Mouse (Mus musculus) myocyte (in vitro differentiated cells): ENCODE data around the gene Tppp.

Source experiments
- CEBPB ChIP-seq: IDR thresholded peaks from 2 replicates; pipeline ENCODE4 v1.6.1; 2011; ENCODE audit warnings: mild to moderate bottlenecking, moderate library complexity; ENCODE audit not compliant: poor library complexity, insufficient read depth, severe bottlenecking
- E2F4 ChIP-seq: IDR thresholded peaks from one replicate; pipeline ENCODE4 v1.6.1; 2011; ENCODE audit warnings: mild to moderate bottlenecking, control low read depth, moderate library complexity; ENCODE audit not compliant: insufficient read depth
- MAX ChIP-seq: IDR thresholded peaks from one replicate; pipeline ENCODE4 v1.6.1; 2011; ENCODE audit warnings: low read depth, mild to moderate bottlenecking, control low read depth
- MYOD1 ChIP-seq, 3 experiments: IDR thresholded peaks; one replicate each; pipeline ENCODE4 v1.6.1; 2011; ENCODE audit warnings: control low read depth in 2 of 3, low read depth in 2 of 3, mild to moderate bottlenecking in 2 of 3, moderate library complexity in 1 of 3; ENCODE audit not compliant: insufficient read length in 2 of 3, control insufficient read depth in 1 of 3
- MYOG ChIP-seq, 3 experiments: IDR thresholded peaks; one replicate each; pipeline ENCODE4 v1.6.1; 2011; ENCODE audit warnings: control low read depth in 2 of 3, low read depth in 2 of 3, mild to moderate bottlenecking in 2 of 3; ENCODE audit not compliant: insufficient read length in 2 of 3, control insufficient read depth in 1 of 3, insufficient read depth in 1 of 3
- POLR2A ChIP-seq: IDR thresholded peaks from one replicate; pipeline ENCODE4 v1.6.1; 2011; ENCODE audit warnings: low read depth, mild to moderate bottlenecking, control low read depth, moderate library complexity; ENCODE audit not compliant: insufficient read length
- POLR2AphosphoS2 ChIP-seq: IDR thresholded peaks from one replicate; pipeline ENCODE4 v1.6.1; 2011; ENCODE audit warnings: low read depth, control low read depth; ENCODE audit not compliant: insufficient read length
- REST ChIP-seq: IDR thresholded peaks from one replicate; pipeline ENCODE4 v1.6.1; 2011; ENCODE audit warnings: mild to moderate bottlenecking, control low read depth, moderate library complexity; ENCODE audit not compliant: insufficient read depth, insufficient read length
- SRF ChIP-seq: IDR thresholded peaks from one replicate; pipeline ENCODE4 v1.6.1; 2011; ENCODE audit warnings: low read depth; ENCODE audit not compliant: control insufficient read depth, insufficient read length
- TCF12 ChIP-seq: IDR thresholded peaks from one replicate; pipeline ENCODE4 v1.6.1; 2011; ENCODE audit warnings: mild to moderate bottlenecking, control low read depth; ENCODE audit not compliant: poor library complexity, insufficient read depth, severe bottlenecking
- TCF3 ChIP-seq: IDR thresholded peaks from one replicate; pipeline ENCODE4 v1.6.1; 2011; ENCODE audit warnings: low read depth, control low read depth; ENCODE audit not compliant: insufficient read length
- USF1 ChIP-seq: IDR thresholded peaks from one replicate; pipeline ENCODE4 v1.6.1; 2011; ENCODE audit warnings: low read depth, mild to moderate bottlenecking, control low read depth, moderate library complexity

DNA sequence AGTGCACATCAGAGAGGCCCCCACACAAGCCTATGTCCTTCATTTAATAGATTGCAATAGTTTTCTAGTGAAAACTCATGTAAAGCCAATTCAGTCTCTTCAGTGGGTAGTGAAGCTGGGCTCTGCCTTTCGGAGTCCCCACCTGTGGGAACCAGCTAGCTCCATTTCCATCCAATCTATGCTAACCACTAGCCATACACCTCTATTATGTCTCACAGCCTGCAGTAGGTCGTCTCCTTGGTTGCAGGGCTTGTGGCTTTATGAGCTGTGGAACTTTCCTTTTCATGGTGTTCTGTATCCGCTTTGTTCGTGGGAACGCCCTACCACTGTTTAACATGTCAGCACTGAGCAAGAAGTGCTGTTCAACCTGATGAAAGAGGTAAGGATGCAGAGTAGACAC lies 45.7 kb upstream of the Tppp start, which contains the start of gene Zdhhc11:
- TF ChIP-seq CEBPB: no peak
- TF ChIP-seq POLR2A: no peak
- TF ChIP-seq POLR2AphosphoS2: no peak
- TF ChIP-seq E2F4: no peak
- no peak for TF ChIP-seq TCF12
- TF ChIP-seq REST: no peak
- TF ChIP-seq MYOD1 (IDR thresholded peaks at IDR 0.05; ENCODE audit: control insufficient read depth in 1 of 3, insufficient read length in 2 of 3, low read depth in 2 of 3): no peak
- no peak for TF ChIP-seq TCF3
- no peak for TF ChIP-seq MAX
- no peak for TF ChIP-seq MYOG (IDR thresholded peaks at IDR 0.05; ENCODE audit: control insufficient read depth in 1 of 3, insufficient read depth in 1 of 3, insufficient read length in 2 of 3, low read depth in 2 of 3)
- TF ChIP-seq USF1: no peak
- TF ChIP-seq SRF: no peak
